Mouse (Mus musculus) cerebellum, adult 11 months (tissue): ENCODE data around the gene Ints13.
A peak's percentile ranks its signal among the peaks of the same experiment; 100 is the strongest.
"Not testable (repeated sequence)": the region's sequence is repeated elsewhere in the genome, so short reads cannot be mapped to it uniquely, and the experiment has no call there.

Experiments
- DNase-seq: peaks from one replicate; pipeline ENCODE4 v3.0.0; 2022

The Ints13 gene

GRCm38 (mm10) chr6:146577310-146578109 lies at the start of gene Ints13:
Gene Ints13, minus strand, starts transcription at chr6:146577835.
- DNase-seq, result peak; percentile 98

GRCm38 (mm10) chr6:146616670-146617069 lies 39.0 kb upstream of the Ints13 start:
- no peak for DNase-seq

- DNase-seq, result no peak
Observed at GRCm38 (mm10) chr6:146615891-146616290, 38.3 kb upstream of the Ints13 start.

GRCm38 (mm10) chr6:146614541-146614940 lies 36.9 kb upstream of the Ints13 start:
- DNase-seq, result no peak

- DNase-seq, result no peak
Observed at GRCm38 (mm10) chr6:146613907-146614306, 36.3 kb upstream of the Ints13 start.

GRCm38 (mm10) chr6:146612736-146613135 lies 35.1 kb upstream of the Ints13 start:
- DNase-seq, result no peak

- DNase-seq, result no peak
Observed at GRCm38 (mm10) chr6:146611897-146612296, 34.3 kb upstream of the Ints13 start.

GRCm38 (mm10) chr6:146611385-146611784 lies 33.8 kb upstream of the Ints13 start:
- no peak for DNase-seq

- no peak for DNase-seq
Observed at GRCm38 (mm10) chr6:146603651-146604050, 26.0 kb upstream of the Ints13 start.

- no peak for DNase-seq
Observed at GRCm38 (mm10) chr6:146602601-146603000, 25.0 kb upstream of the Ints13 start.

- no peak for DNase-seq
Observed at GRCm38 (mm10) chr6:146585134-146585533, 7.5 kb upstream of the Ints13 start.

- no peak for DNase-seq
Observed at GRCm38 (mm10) chr6:146583366-146584046, 5.9 kb upstream of the Ints13 start.

- no peak for DNase-seq
Observed at GRCm38 (mm10) chr6:146580381-146580926, 2.8 kb upstream of the Ints13 start.

GRCm38 (mm10) chr6:146578586-146578985 lies 951 bp upstream of the Ints13 start:
- peak; percentile 8 for DNase-seq

- DNase-seq, result no peak
Observed at GRCm38 (mm10) chr6:146578111-146578531, 486 bp upstream of the Ints13 start.

GRCm38 (mm10) chr6:146576903-146577302 lies 732 bp downstream of the Ints13 start, which contains the start of gene Fgfr1op2:
Gene Fgfr1op2, plus strand, starts transcription at chr6:146577203.
- no peak for DNase-seq

- no peak for DNase-seq
Observed at GRCm38 (mm10) chr6:146572073-146572472, 5.6 kb downstream of the Ints13 start.

- DNase-seq, result not testable (repeated sequence)
Observed at GRCm38 (mm10) chr6:146562461-146562860, 15.2 kb downstream of the Ints13 start.

- no peak for DNase-seq
Observed at GRCm38 (mm10) chr6:146551326-146551725, 26.3 kb downstream of the Ints13 start.

GRCm38 (mm10) chr6:146550421-146550820 lies 27.2 kb downstream of the Ints13 start:
- no peak for DNase-seq

GRCm38 (mm10) chr6:146545289-146545865 lies 32.3 kb downstream of the Ints13 start:
- DNase-seq, result no peak

GRCm38 (mm10) chr6:146544622-146545021 lies 33.0 kb downstream of the Ints13 start:
- DNase-seq, result no peak

- no peak for DNase-seq
Observed at GRCm38 (mm10) chr6:146540386-146540785, 37.2 kb downstream of the Ints13 start.
